Mouse (Mus musculus) ES-E14 (cell line): ENCODE measurements around the gene Arhgap31. TPM values are rescaled to one million over a fixed set of nuclear protein-coding genes. Genes with fewer than 3 reads are reported as not detected.

Source experiments
- DNase-seq: peaks from one replicate; pipeline ENCODE4 v3.0.0-alpha.2; 2013; ENCODE audit warnings: low read depth, low spot score
- H3K27ac ChIP-seq: 2 replicates; pipeline ENCODE4 v1.5.1; 2012; ENCODE audit warnings: low read depth, mild to moderate bottlenecking, low read length, moderate library complexity, mixed read lengths; ENCODE audit not compliant: poor library complexity, insufficient read depth, severe bottlenecking
- H3K36me3 ChIP-seq: 2 replicates; pipeline ENCODE4 v1.6.1; 2012; ENCODE audit warnings: mild to moderate bottlenecking, low read length, moderate library complexity, mixed read lengths; ENCODE audit not compliant: control insufficient read depth, poor library complexity, insufficient read depth, severe bottlenecking
- H3K4me1 ChIP-seq, 2 experiments: fragments of 150-350 bp in 1 of 2; sonication (generic) in 1 of 2; 2 replicates each; pipeline ENCODE4 v1.6.1; 2012; ENCODE audit warnings: low read length in 2 of 2, mild to moderate bottlenecking in 1 of 2, mixed read lengths in 1 of 2; ENCODE audit not compliant: control insufficient read depth in 2 of 2, insufficient read depth in 2 of 2, poor library complexity in 1 of 2
- H3K4me3 ChIP-seq, 2 experiments: fragments of 150-350 bp in 1 of 2; sonication (generic) in 1 of 2; 2 replicates each; pipeline ENCODE4 v1.5.1; 2012; ENCODE audit warnings: low read length in 2 of 2, low read depth in 1 of 2, mild to moderate bottlenecking in 1 of 2, mixed read lengths in 1 of 2; ENCODE audit not compliant: insufficient read depth in 1 of 2, poor library complexity in 1 of 2, severe bottlenecking in 1 of 2
- H3K9ac ChIP-seq: 2 replicates; pipeline ENCODE4 v1.6.1; 2012; ENCODE audit warnings: low read depth, mild to moderate bottlenecking, low read length, mixed read lengths; ENCODE audit not compliant: poor library complexity, insufficient read depth, severe bottlenecking
- H3K9me3 ChIP-seq: fragments of 150-350 bp; sonication (generic); 2 replicates; pipeline ENCODE4 v1.6.1; 2012; ENCODE audit warnings: low read depth, mild to moderate bottlenecking, low read length; ENCODE audit not compliant: control insufficient read depth, insufficient read depth
- CHD2 ChIP-seq: IDR thresholded peaks from 2 replicates; pipeline ENCODE4 v1.6.1; 2014; ENCODE audit warnings: mild to moderate bottlenecking, low read depth, low read length, inconsistent platforms
- HCFC1 ChIP-seq: IDR thresholded peaks from 2 replicates; pipeline ENCODE4 v1.6.1; 2012; ENCODE audit warnings: low read length, inconsistent platforms, borderline replicate concordance; ENCODE audit not compliant: insufficient read depth
- MAFK ChIP-seq: IDR thresholded peaks from 2 replicates; pipeline ENCODE4 v1.6.1; 2014; ENCODE audit warnings: mild to moderate bottlenecking, low read depth, low read length, inconsistent platforms; ENCODE audit not compliant: insufficient read depth
- ZC3H11A ChIP-seq: IDR thresholded peaks from 2 replicates; pipeline ENCODE4 v1.6.1; 2012; ENCODE audit warnings: low read depth, mild to moderate bottlenecking, inconsistent platforms, low read length, borderline replicate concordance
- ZNF384 ChIP-seq: IDR thresholded peaks from 2 replicates; pipeline ENCODE4 v1.6.1; 2012; ENCODE audit warnings: low read depth, low read length, inconsistent platforms
- in situ Hi-C, 2 experiments: fragments of 600-800 bp; cut with MboI; formaldehyde crosslinking; loops; one replicate each; pipeline ENCODE4 v1.15.1; 2025; ENCODE audit warnings: low sequenced_read_pairs in 2 of 2, inconsistent platforms in 1 of 2; ENCODE audit not compliant: unreplicated experiment in 2 of 2
- total RNA-seq: library from RNA; depleted of rRNA; stranded (reverse); fragments of 300-350 nt; gene quantifications from 2 replicates; pipeline ENCODE4 v1.2.3, GENCODE M21; 2012

The Arhgap31 gene
- total RNA-seq, 1 experiment = 1.0 TPM

GRCm38 (mm10) chr16:38625411-38625810 lies 87.7 kb downstream of the Arhgap31 start:
- H3K4me1 ChIP-seq = no peaks in the 10 kb centered on the region; a peak in 1 of 4 replicates
- no peak for TF ChIP-seq CHD2
- TF ChIP-seq ZC3H11A = no peak
- no peak for TF ChIP-seq MAFK
- no peak for TF ChIP-seq ZNF384
- no peak for TF ChIP-seq HCFC1

GRCm38 (mm10) chr16:38624303-38624702 lies 88.8 kb downstream of the Arhgap31 start:
- in situ Hi-C loops = loop anchor here in 1 of 2 experiments (10.0 kb wide), 2 partner anchors 180 to 430 kb away; partner anchors contain the start of gene Upk1b
- Histone ChIP-seq H3K36me3 (no peaks in the 10 kb centered on the region), H3K9me3 (no peaks in the 10 kb centered on the region), H3K9ac (no peak overlapping the region), H3K4me1 (no peaks in the 10 kb centered on the region; a peak in 1 of 4 replicates), H3K27ac (no peak overlapping the region), H3K4me3 (no peak overlapping the region)
- no peak for TF ChIP-seq ZNF384
- TF ChIP-seq MAFK = no peak
- TF ChIP-seq HCFC1 = no peak
- TF ChIP-seq ZC3H11A = no peak
- no peak for TF ChIP-seq CHD2
- no peak for DNase-seq

More at GRCm38 (mm10) chr16:38625411-38625810, 87.7 kb downstream of the Arhgap31 start:
- H3K4me3 ChIP-seq = no peak overlapping the region
- H3K9ac ChIP-seq = no peak overlapping the region
- in situ Hi-C loops = loop anchor here (10.0 to 25.0 kb wide), 3 partner anchors 179 to 429 kb away; partner anchors contain the start of gene Upk1b (in 2 of the 2)
- H3K36me3 ChIP-seq = no peaks in the 10 kb centered on the region
- H3K9me3 ChIP-seq = no peaks in the 10 kb centered on the region
- no peak overlapping the region for H3K27ac ChIP-seq
- DNase-seq = no peak

- DNase-seq = no peak
- in situ Hi-C loops = loop anchor here in 1 of 2 experiments (10.0 kb wide), 2 partner anchors 183 to 433 kb away; partner anchors contain the start of gene Upk1b
- Histone ChIP-seq H3K9ac (no peak overlapping the region), H3K36me3 (no peaks in the 10 kb centered on the region), H3K27ac (no peak overlapping the region), H3K4me3 (no peak overlapping the region), H3K9me3 (no peaks in the 10 kb centered on the region), H3K4me1 (no peaks in the 10 kb centered on the region; a peak in 1 of 4 replicates)
- TF ChIP-seq CHD2 (no peak), MAFK (no peak), HCFC1 (no peak), ZC3H11A (no peak), ZNF384 (no peak)
These were observed 90.8 kb downstream of the Arhgap31 start for GRCm38 (mm10) chr16:38622283-38622682.

GRCm38 (mm10) chr16:38620696-38621450 lies 92.2 kb downstream of the Arhgap31 start:
- TF ChIP-seq HCFC1 (no peak), ZC3H11A (no peak), CHD2 (no peak), ZNF384 (no peak), MAFK (no peak)
- in situ Hi-C loops = loop anchor here in 1 of 2 experiments (10.0 kb wide), 2 partner anchors 184 to 434 kb away; partner anchors contain the start of gene Upk1b
- no peaks in the 10 kb centered on the region for H3K36me3 ChIP-seq
- no peak overlapping the region for H3K4me3 ChIP-seq
- H3K4me1 ChIP-seq = no peaks in the 10 kb centered on the region; a peak in 1 of 4 replicates
- DNase-seq = no peak
- H3K9ac ChIP-seq = no peak overlapping the region
- H3K27ac ChIP-seq = no peak overlapping the region
- no peaks in the 10 kb centered on the region for H3K9me3 ChIP-seq

- in situ Hi-C loops = no loop called here
These were observed 94.0 kb downstream of the Arhgap31 start for GRCm38 (mm10) chr16:38619054-38619453.

More at GRCm38 (mm10) chr16:38619054-38619453, 94.0 kb downstream of the Arhgap31 start:
- Histone ChIP-seq H3K9me3 (no peaks in the 10 kb centered on the region), H3K4me3 (no peak overlapping the region), H3K27ac (no peak overlapping the region), H3K9ac (no peak overlapping the region), H3K36me3 (no peaks in the 10 kb centered on the region), H3K4me1 (no peaks in the 10 kb centered on the region; a peak in 1 of 4 replicates)
- peak; percentile 69 for DNase-seq
- no peak for TF ChIP-seq HCFC1
- TF ChIP-seq MAFK = no peak
- TF ChIP-seq CHD2 = no peak
- no peak for TF ChIP-seq ZNF384
- TF ChIP-seq ZC3H11A = no peak
